Mouse (Mus musculus) left cerebral cortex, postnatal 25 days (tissue): ENCODE data around the gene Camk2d. TPM values are rescaled to one million over a fixed set of nuclear protein-coding genes. Genes with fewer than 3 reads are reported as not detected.
A peak's percentile ranks its signal among the peaks of the same experiment; 100 is the strongest.

Experiments
- DNase-seq, 2 experiments: peaks; one replicate each; pipeline ENCODE4 v3.0.0; 2022; ENCODE audit warnings: low spot score in 2 of 2, mixed read lengths in 1 of 2
- intact Hi-C: fragments of 180-260 bp; cut with DNase I; formaldehyde crosslinking; loops from one replicate; pipeline ENCODE4 v1.15.1; 2025
- total RNA-seq, 2 experiments: library from RNA; stranded (reverse); gene quantifications; 2 replicates each; pipeline ENCODE4 v1.2.3; 2021

Camk2d gene
- total RNA-seq, 2 experiments from 2014 or later, result 174 to 178 TPM

DNA sequence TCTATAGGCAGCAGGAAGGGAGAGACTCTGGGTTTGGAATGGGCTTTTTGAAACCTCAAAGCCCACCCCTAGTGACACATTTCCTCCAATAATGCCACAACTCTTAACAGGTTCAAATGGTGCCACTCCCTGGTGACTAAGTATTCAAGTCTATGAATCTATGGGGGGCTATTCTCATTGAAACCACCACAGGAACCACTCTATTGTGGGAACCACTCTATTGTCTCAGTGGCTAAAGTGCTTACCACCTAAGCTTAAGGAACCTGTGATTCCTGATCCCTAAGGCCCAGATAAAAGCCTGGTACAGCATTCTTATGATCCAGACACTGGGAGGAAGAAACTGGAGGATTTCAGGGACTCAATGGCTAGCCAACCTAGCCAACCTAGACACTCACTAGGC lies 179.9 kb downstream of the Camk2d start:
- intact Hi-C loops, result no loop called here
- DNase-seq, result no peak

GRCm38 (mm10) chr3:126777101-126777500 lies 181.0 kb downstream of the Camk2d start:
- intact Hi-C loops, result no loop called here
- no peak for DNase-seq

DNA sequence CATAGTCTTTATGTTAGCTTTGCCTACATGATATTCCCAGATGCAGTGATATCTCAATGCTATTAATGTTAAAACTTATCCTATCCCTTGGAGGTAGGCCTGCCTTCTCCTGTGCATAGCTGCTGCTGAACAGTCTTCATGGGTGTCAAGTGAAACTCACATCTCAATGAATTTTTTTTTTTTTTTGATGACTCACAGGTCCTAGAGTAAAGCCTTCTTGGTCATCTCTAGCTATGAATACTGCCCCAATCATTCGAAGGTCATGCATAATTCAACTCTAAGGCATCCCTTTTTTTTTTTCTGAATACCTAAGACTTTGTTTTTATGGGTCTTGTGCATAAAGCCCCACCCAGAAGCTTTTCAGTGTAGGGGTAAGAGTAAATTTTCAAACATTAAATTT lies 181.8 kb downstream of the Camk2d start:
- DNase-seq, result no peak
- intact Hi-C loops, result no loop called here

DNA sequence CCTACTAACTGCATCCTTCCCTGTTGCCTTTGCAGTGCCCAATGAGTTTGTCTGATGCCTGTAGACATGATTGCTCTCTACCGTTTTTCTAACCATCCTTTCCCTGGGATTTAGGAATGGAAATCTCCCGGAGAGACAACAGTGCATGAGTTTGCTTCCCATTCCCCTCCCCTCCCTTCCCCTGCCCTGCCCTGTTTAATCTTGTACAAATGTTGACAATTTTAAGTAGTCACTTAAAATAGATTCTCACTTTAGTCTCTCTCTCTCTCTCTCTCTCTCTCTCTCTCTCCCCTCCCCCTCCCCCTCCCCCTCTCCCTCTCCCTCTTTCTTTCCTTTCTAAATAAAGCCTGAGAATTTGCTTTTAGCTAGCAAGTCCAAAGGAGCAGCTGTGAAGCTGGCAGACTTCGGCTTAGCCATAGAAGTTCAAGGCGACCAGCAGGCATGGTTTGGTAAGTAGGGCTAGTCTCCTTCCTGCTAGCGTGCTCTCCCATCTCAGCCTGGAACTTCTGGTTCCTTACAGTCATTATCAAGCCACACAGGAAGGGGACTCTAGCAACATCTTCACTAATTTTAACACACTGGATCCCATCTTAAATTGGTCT lies 184.0 kb downstream of the Camk2d start:
- no peak for DNase-seq
- intact Hi-C loops, result no loop called here

- intact Hi-C loops, result no loop called here
These were observed 197.2 kb downstream of the Camk2d start for GRCm38 (mm10) chr3:126793035-126793964.

GRCm38 (mm10) chr3:126795904-126796303 lies 199.8 kb downstream of the Camk2d start:
- intact Hi-C loops, result no loop called here

More at GRCm38 (mm10) chr3:126793035-126793964, 197.2 kb downstream of the Camk2d start:
- DNase-seq, result no peak

GRCm38 (mm10) chr3:126797025-126797424 lies 200.9 kb downstream of the Camk2d start:
- intact Hi-C loops, result no loop called here
- no peak for DNase-seq

More at GRCm38 (mm10) chr3:126795904-126796303, 199.8 kb downstream of the Camk2d start:
- no peak for DNase-seq

- intact Hi-C loops, result no loop called here
These were observed 201.7 kb downstream of the Camk2d start for GRCm38 (mm10) chr3:126797810-126798209.

DNA sequence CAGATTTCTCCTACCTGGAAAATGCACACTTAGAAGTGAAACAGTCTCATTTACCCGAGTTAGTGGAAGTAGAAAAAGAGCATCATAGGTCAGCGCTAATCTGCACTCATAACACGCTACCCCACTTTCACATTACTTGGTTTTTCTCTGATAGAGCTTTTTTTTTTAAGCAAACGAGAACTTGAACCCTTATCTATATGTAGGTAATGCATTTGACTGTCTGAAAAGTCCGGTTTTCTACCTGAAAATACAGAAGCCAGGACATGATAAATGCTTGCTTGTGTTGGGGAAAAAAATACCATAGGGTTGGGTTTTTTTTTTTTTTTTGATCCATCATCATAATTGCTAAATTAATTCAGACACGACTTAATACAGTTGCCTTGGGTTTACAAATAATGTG lies 206.9 kb downstream of the Camk2d start:
- no peak for DNase-seq
- intact Hi-C loops, result no loop called here

More at GRCm38 (mm10) chr3:126797810-126798209, 201.7 kb downstream of the Camk2d start:
- no peak for DNase-seq

- intact Hi-C loops, result no loop called here
- no peak for DNase-seq
These were observed 208.9 kb downstream of the Camk2d start for GRCm38 (mm10) chr3:126804968-126805367.

DNA sequence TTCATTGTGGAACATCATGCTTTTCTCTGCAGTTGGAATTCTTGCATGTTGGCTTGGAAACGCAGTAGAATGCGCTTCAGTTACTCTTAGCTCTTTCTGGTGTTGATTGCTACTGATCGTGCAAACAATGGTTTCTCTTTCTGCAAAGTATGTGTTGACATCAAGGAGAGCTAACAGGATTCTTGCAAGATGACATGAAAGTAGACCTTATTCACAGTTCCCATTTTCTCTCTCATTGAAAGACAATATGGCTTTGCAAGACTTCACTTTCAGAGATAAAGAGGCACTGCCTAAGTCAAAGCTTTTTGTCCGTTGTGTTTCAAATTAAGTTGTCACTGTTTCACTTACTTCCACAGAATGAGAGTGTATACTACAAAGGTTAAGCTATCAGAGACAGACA lies 210.0 kb downstream of the Camk2d start:
- no peak for DNase-seq
- intact Hi-C loops, result no loop called here

DNA sequence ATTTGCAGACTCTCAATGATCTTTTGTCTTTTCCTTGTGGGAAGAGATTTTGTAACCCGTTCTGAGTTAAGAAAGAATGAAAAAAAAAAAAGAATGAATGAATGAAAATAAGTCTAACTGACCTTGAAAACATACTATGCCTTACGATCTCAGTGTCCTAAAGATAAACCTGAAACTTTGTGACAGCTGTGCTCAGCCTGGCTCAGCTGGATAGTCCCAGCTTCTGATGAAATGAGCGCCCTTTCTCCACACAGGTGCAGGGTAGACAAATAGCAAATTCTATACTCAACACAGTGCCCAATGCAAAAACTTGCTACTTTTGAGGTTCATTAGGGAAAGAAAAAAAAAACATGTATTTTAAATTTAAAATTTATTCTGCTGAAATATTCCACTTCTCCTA lies 213.8 kb downstream of the Camk2d start:
- intact Hi-C loops, result no loop called here
- DNase-seq, result no peak

GRCm38 (mm10) chr3:126810372-126811090 lies 214.4 kb downstream of the Camk2d start:
- intact Hi-C loops, result no loop called here
- no peak for DNase-seq

DNA sequence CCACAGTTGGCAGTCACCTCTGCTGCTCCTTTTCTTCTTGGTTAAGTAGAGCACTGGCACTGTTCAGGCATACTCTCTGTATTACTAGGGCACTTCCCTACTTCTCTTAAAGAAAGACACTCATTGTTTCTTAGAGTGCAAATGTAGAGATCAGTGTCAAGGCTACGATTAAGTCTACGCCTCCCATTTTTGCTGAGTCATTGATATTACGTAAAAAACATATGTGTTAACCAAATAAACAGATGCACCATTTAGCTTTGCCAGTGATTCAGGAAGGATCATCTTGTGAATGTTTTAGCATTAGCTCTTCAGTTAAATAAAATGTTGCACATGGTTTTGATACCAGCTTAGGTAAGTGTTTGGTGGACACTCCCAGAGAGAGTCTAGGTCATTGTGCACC lies 215.5 kb downstream of the Camk2d start:
- intact Hi-C loops, result no loop called here
- DNase-seq, result no peak

- intact Hi-C loops, result no loop called here
- DNase-seq, result no peak
These were observed 226.3 kb downstream of the Camk2d start for GRCm38 (mm10) chr3:126822374-126822773.

GRCm38 (mm10) chr3:126824930-126825329 lies 228.8 kb downstream of the Camk2d start:
- intact Hi-C loops, result no loop called here
- DNase-seq, result no peak

- intact Hi-C loops, result no loop called here
- no peak for DNase-seq
These were observed 230.1 kb downstream of the Camk2d start for GRCm38 (mm10) chr3:126826172-126826571.

DNA sequence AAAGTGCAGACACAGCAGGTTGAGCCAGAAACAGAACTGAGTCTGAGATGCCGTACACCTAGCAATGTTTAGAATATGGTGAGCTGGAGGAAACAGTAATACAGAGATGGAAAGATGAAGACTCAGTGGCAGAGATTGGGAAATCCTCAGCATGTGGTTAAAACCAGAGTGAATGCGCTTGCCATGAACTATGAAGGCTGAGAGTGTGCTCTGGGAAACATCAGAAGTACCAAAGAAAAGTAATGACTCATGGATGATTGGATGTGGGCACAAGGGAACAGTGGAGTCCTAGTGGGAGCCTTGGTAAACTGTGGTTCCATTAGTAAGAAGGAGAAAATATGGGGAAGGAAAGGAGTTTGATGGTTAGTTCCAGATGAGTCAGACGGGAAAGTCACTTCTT lies 231.8 kb downstream of the Camk2d start:
- intact Hi-C loops, result no loop called here
- DNase-seq, result no peak

- DNase-seq, result no peak
- intact Hi-C loops, result no loop called here
These were observed 233.7 kb downstream of the Camk2d start for GRCm38 (mm10) chr3:126829817-126830216.

DNA sequence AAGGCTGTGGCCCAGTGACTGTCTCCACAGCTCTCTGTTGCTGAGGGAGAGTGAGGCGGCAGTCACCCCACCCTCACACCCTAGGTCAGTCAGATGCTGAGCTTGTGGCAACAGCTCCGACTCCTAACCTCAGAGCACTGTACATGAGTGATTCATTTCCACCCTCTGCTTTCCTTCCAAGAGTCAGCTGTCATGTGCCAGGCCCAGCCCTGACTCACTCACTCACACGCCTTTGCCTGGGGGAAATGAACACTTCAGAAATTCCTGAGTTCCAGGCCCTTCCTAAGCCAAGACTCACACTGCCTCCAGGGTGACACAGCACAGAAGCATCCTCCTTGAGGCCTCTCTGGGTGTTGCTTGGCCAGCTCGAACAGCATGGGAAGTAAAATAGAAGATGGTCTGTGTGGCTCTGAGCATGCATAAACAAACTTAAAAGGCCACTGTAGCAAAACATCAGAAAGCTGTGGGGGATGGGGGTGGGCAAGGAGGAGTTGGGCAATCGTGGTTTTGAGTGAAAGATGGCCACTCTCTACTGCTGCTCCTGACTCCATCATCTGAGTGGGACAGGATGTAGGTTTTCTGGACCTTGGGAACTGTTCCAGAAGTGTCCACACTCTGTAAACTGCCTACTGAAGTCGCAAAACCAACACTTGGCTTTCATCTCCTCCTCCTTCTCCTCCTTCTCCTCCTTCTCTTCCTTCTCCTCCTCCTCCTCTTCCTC lies 235.5 kb downstream of the Camk2d start:
- intact Hi-C loops, result no loop called here
- DNase-seq, result peak in 1 of 2 experiments; percentile 49
